Mouse (Mus musculus) liver, adult 2 months (tissue): ENCODE results near the gene Grhl1.

Experiments used
- CTCF ChIP-seq: fragments of 200-500 bp; IDR thresholded peaks from 2 replicates; pipeline ENCODE4 v1.5.1; 2011; ENCODE audit warnings: low read depth, low read length, control low read depth
- POLR2A ChIP-seq: fragments of 200-500 bp; IDR thresholded peaks from 2 replicates; pipeline ENCODE4 v1.6.1; 2011; ENCODE audit warnings: low read length, control low read depth; ENCODE audit not compliant: insufficient read depth; ENCODE audit errors: extremely low read depth

GRCm38 (mm10) chr12:24619436-24619835 lies 47.4 kb downstream of the Grhl1 start:
- TF ChIP-seq CTCF (no peak), POLR2A (no peak)
